Mouse (Mus musculus) hindbrain, embryonic 15.5 days (tissue): ENCODE results near the gene Rpl13a. TPM values are rescaled to one million over a fixed set of nuclear protein-coding genes. Genes with fewer than 3 reads are reported as not detected.

Experiments
- ATAC-seq: fragments of 200-750 bp; cut with Nextera tagmentation; 2 replicates; pipeline ENCODE4 v1.8.0; 2017; ENCODE audit warnings: low read depth, moderate number of reproducible peaks, moderate TSS enrichment; ENCODE audit not compliant: low FRiP score
- H3K27ac ChIP-seq: fragments of 300-500 bp; sonication (generic); replicated peaks from 2 replicates; pipeline ENCODE4 v1.5.1; 2015; ENCODE audit warnings: mild to moderate bottlenecking, inconsistent platforms
- H3K27me3 ChIP-seq: fragments of 300-500 bp; sonication (generic); 2 replicates; pipeline ENCODE4 v1.6.1; 2015; ENCODE audit warnings: control low read depth, inconsistent platforms
- H3K36me3 ChIP-seq: fragments of 300-500 bp; sonication (generic); 2 replicates; pipeline ENCODE4 v1.6.1; 2015; ENCODE audit warnings: control low read depth, inconsistent platforms
- H3K4me1 ChIP-seq: fragments of 300-500 bp; sonication (generic); replicated peaks from 2 replicates; pipeline ENCODE4 v1.6.1; 2015; ENCODE audit warnings: control low read depth, inconsistent platforms
- H3K4me2 ChIP-seq: fragments of 300-500 bp; sonication (generic); 2 replicates; pipeline ENCODE4 v1.6.1; 2015; ENCODE audit warnings: moderate library complexity, mild to moderate bottlenecking, inconsistent platforms
- H3K4me3 ChIP-seq: fragments of 300-500 bp; sonication (generic); 2 replicates; pipeline ENCODE4 v1.5.1; 2015; ENCODE audit warnings: mild to moderate bottlenecking, inconsistent platforms
- H3K9ac ChIP-seq: fragments of 300-500 bp; sonication (generic); 2 replicates; pipeline ENCODE4 v1.6.1; 2015; ENCODE audit warnings: inconsistent platforms
- H3K9me3 ChIP-seq: fragments of 300-500 bp; sonication (generic); 2 replicates; pipeline ENCODE4 v1.6.1; 2016; ENCODE audit warnings: control low read depth, inconsistent platforms
- WGBS: fragments of 180-500 bp; shearing (Covaris S2); methylation state at CpG from one replicate; pipeline ENCODE4 v1.1.7; 2015; 5-methylcytosine and 5-hydroxymethylcytosine counted together
- polyA plus RNA-seq: library from polyadenylated mRNA; unstranded; fragments of >200 nt; fragmentation: Nextera tagmentation; extraction: Ambion mirVana; gene quantifications from 2 replicates; pipeline ENCODE4 v1.2.1, GENCODE M21; 2015

The Rpl13a gene
- polyA plus RNA-seq, 1 experiment from 2014 or later, result 624 TPM

- Histone ChIP-seq H3K4me3 (no peak overlapping the region), H3K27me3 (peaks cover 74% of the 10 kb centered on the region), H3K4me1 (peaks cover 28% of the 10 kb centered on the region), H3K9ac (no peak overlapping the region), H3K27ac (no peak overlapping the region), H3K36me3 (0 out of 2 replicates have a peak, but pooled peaks cover 6% of the 10 kb centered on the region), H3K9me3 (no peaks in the 10 kb centered on the region), H3K4me2 (no peak overlapping the region)
- 74% methylated on average over 5 of the region's 5 CpGs for WGBS
- ATAC-seq, result no peak
Observed at GRCm38 (mm10) chr7:45164833-45165232, 36.3 kb upstream of the Rpl13a start.

- Histone ChIP-seq H3K27ac (no peak within 1 kb of the TSS), H3K9ac (peak within 1 kb of the TSS; percentile 37; the same call in 1 of the 2 replicates), H3K27me3 (peaks cover 64% of the 10 kb centered on the region), H3K9me3 (no peaks in the 10 kb centered on the region), H3K4me2 (peak within 1 kb of the TSS; percentile 87), H3K4me1 (peaks cover 28% of the 10 kb centered on the region), H3K4me3 (peak within 1 kb of the TSS; percentile 37), H3K36me3 (0 out of 2 replicates have a peak, but pooled peaks cover 8% of the 10 kb centered on the region)
- 1% methylated on average over 25 of the region's 41 CpGs for WGBS
- ATAC-seq, result no peak
Observed at GRCm38 (mm10) chr7:45163735-45164490, 35.4 kb upstream of the Rpl13a start, which contains the start of gene Slc17a7. Gene Slc17a7 (plus strand): TSS chr7:45163949.

GRCm38 (mm10) chr7:45162996-45163615 lies 34.5 kb upstream of the Rpl13a start:
- no peak overlapping the region for H3K27ac ChIP-seq
- no peak overlapping the region for H3K9ac ChIP-seq
- ATAC-seq, result no peak
- 75% methylated on average over 9 of the region's 9 CpGs for WGBS
- H3K4me3 ChIP-seq, result no peak overlapping the region
- peaks cover 21% of the 10 kb centered on the region for H3K4me1 ChIP-seq
- H3K9me3 ChIP-seq, result no peaks in the 10 kb centered on the region
- peaks cover 56% of the 10 kb centered on the region for H3K27me3 ChIP-seq
- peak overlapping the region; percentile 65; the same call in 1 of the 2 replicates for H3K4me2 ChIP-seq
- 0 out of 2 replicates have a peak, but pooled peaks cover 10% of the 10 kb centered on the region for H3K36me3 ChIP-seq

- H3K27ac ChIP-seq, result peak overlapping the region; percentile 74; the same call in 1 of the 2 replicates
Observed at GRCm38 (mm10) chr7:45162551-45162950, 34.0 kb upstream of the Rpl13a start.

GRCm38 (mm10) chr7:45161612-45162473 lies 33.3 kb upstream of the Rpl13a start:
- Histone ChIP-seq H3K4me1 (peaks cover 16% of the 10 kb centered on the region), H3K9ac (peak overlapping the region; percentile 38), H3K27ac (peak overlapping the region; percentile 74), H3K27me3 (peaks cover 45% of the 10 kb centered on the region), H3K4me2 (peak overlapping the region; percentile 87), H3K4me3 (peak overlapping the region; percentile 43), H3K9me3 (no peaks in the 10 kb centered on the region), H3K36me3 (0 out of 2 replicates have a peak, but pooled peaks cover 13% of the 10 kb centered on the region)
- peak; percentile 93 for ATAC-seq
- WGBS, result 5% methylated on average over 35 of the region's 35 CpGs

More at GRCm38 (mm10) chr7:45162551-45162950, 34.0 kb upstream of the Rpl13a start:
- Histone ChIP-seq H3K9ac (peak overlapping the region; percentile 38), H3K36me3 (0 out of 2 replicates have a peak, but pooled peaks cover 12% of the 10 kb centered on the region), H3K4me2 (peak overlapping the region; percentile 87), H3K9me3 (no peaks in the 10 kb centered on the region), H3K4me1 (peaks cover 16% of the 10 kb centered on the region), H3K4me3 (peak overlapping the region; percentile 43), H3K27me3 (peaks cover 51% of the 10 kb centered on the region)
- no peak for ATAC-seq
- WGBS, result 20% methylated on average over 6 of the region's 6 CpGs

- Histone ChIP-seq H3K27me3 (peaks cover 35% of the 10 kb centered on the region), H3K36me3 (0 out of 2 replicates have a peak, but pooled peaks cover 13% of the 10 kb centered on the region), H3K4me1 (peaks cover 16% of the 10 kb centered on the region), H3K27ac (no peak overlapping the region), H3K4me2 (no peak overlapping the region), H3K4me3 (no peak overlapping the region), H3K9me3 (no peaks in the 10 kb centered on the region), H3K9ac (no peak overlapping the region)
- WGBS, result 91% methylated on average over 3 of the region's 3 CpGs
- no peak for ATAC-seq
Observed at GRCm38 (mm10) chr7:45160866-45161265, 32.3 kb upstream of the Rpl13a start.

GRCm38 (mm10) chr7:45160316-45160800 lies 31.8 kb upstream of the Rpl13a start:
- ATAC-seq, result no peak

GRCm38 (mm10) chr7:45158991-45159390 lies 30.4 kb upstream of the Rpl13a start:
- H3K9ac ChIP-seq, result no peak overlapping the region
- no peak overlapping the region for H3K4me2 ChIP-seq
- H3K9me3 ChIP-seq, result no peaks in the 10 kb centered on the region
- 95% methylated on average over 6 of the region's 6 CpGs for WGBS
- H3K27ac ChIP-seq, result no peak overlapping the region
- H3K27me3 ChIP-seq, result peaks cover 17% of the 10 kb centered on the region
- H3K4me3 ChIP-seq, result no peak overlapping the region
- H3K4me1 ChIP-seq, result peaks cover 25% of the 10 kb centered on the region
- 0 out of 2 replicates have a peak, but pooled peaks cover 13% of the 10 kb centered on the region for H3K36me3 ChIP-seq
- no peak for ATAC-seq

More at GRCm38 (mm10) chr7:45160316-45160800, 31.8 kb upstream of the Rpl13a start:
- Histone ChIP-seq H3K9me3 (no peaks in the 10 kb centered on the region), H3K4me1 (peaks cover 20% of the 10 kb centered on the region), H3K27ac (no peak overlapping the region), H3K27me3 (peaks cover 30% of the 10 kb centered on the region), H3K36me3 (0 out of 2 replicates have a peak, but pooled peaks cover 13% of the 10 kb centered on the region), H3K4me3 (no peak overlapping the region), H3K9ac (no peak overlapping the region), H3K4me2 (no peak overlapping the region)
- WGBS, result 95% methylated on average over 6 of the region's 6 CpGs

GRCm38 (mm10) chr7:45157459-45157858 lies 28.9 kb upstream of the Rpl13a start:
- no peak for ATAC-seq
- Histone ChIP-seq H3K36me3 (0 out of 2 replicates have a peak, but pooled peaks cover 13% of the 10 kb centered on the region), H3K9me3 (no peaks in the 10 kb centered on the region), H3K27me3 (peaks cover 1% of the 10 kb centered on the region; the same call in 1 of the 2 replicates), H3K4me1 (peaks cover 23% of the 10 kb centered on the region), H3K4me2 (no peak overlapping the region), H3K9ac (no peak overlapping the region), H3K27ac (no peak overlapping the region), H3K4me3 (no peak overlapping the region)
- 85% methylated on average over 14 of the region's 14 CpGs for whole genome bisulfite sequencing

GRCm38 (mm10) chr7:45156206-45156605 lies 27.6 kb upstream of the Rpl13a start:
- WGBS, result 93% methylated on average over 15 of the region's 15 CpGs
- Histone ChIP-seq H3K9ac (no peak overlapping the region), H3K9me3 (no peaks in the 10 kb centered on the region), H3K36me3 (0 out of 2 replicates have a peak, but pooled peaks cover 13% of the 10 kb centered on the region), H3K4me1 (peaks cover 18% of the 10 kb centered on the region), H3K27me3 (no peaks in the 10 kb centered on the region), H3K4me2 (no peak overlapping the region), H3K4me3 (no peak overlapping the region), H3K27ac (no peak overlapping the region)
- ATAC-seq, result no peak

GRCm38 (mm10) chr7:45155590-45155989 lies 27.0 kb upstream of the Rpl13a start:
- no peak for ATAC-seq
- no peaks in the 10 kb centered on the region for H3K27me3 ChIP-seq
- H3K4me1 ChIP-seq, result peaks cover 18% of the 10 kb centered on the region
- peak overlapping the region; percentile 83 for H3K4me2 ChIP-seq
- H3K27ac ChIP-seq, result no peak overlapping the region
- no peak overlapping the region for H3K9ac ChIP-seq
- 86% methylated on average over 9 of the region's 9 CpGs for WGBS
- H3K9me3 ChIP-seq, result no peaks in the 10 kb centered on the region
- 0 out of 2 replicates have a peak overlapping the region, but pooled peaks have one; percentile 80 for H3K4me3 ChIP-seq
- H3K36me3 ChIP-seq, result 0 out of 2 replicates have a peak, but pooled peaks cover 11% of the 10 kb centered on the region
